Mouse (Mus musculus) retina, postnatal 7 days (tissue): ENCODE measurements around the gene Cdca8.
"Not testable (repeated sequence)": the region's sequence is repeated elsewhere in the genome, so short reads cannot be mapped to it uniquely, and the experiment has no call there.

Experiments
- DNase-seq: peaks from one replicate; pipeline ENCODE4 v3.0.0-alpha.2; 2012; ENCODE audit warnings: low read depth, low spot score

Cdca8 gene

GRCm38 (mm10) chr4:124939211-124939610, at the start of gene Cdca8:
TSS of gene Cdca8 (minus strand) at chr4:124939311.
- not testable (repeated sequence) for DNase-seq

DNA sequence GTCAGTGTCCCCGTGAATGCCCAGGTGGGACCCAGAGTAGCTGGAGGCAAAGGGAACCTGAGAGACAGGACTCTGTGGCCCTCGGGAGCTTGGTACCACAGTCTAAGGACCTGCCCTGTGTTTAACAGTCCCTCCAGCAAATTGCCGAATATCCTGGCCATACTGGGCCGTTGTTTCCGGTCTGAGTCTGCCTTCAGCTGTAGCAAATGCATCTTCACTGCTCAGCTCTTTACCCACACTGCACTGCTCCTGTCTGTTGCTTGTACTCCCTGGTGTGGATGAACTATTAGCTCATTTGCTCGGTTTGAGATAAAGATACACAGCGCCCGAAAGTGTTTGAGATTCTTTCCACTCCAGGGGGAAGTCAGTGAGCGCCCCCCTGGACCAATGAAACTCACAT, 49.3 kb upstream of the Cdca8 start:
- DNase-seq, result no peak

DNA sequence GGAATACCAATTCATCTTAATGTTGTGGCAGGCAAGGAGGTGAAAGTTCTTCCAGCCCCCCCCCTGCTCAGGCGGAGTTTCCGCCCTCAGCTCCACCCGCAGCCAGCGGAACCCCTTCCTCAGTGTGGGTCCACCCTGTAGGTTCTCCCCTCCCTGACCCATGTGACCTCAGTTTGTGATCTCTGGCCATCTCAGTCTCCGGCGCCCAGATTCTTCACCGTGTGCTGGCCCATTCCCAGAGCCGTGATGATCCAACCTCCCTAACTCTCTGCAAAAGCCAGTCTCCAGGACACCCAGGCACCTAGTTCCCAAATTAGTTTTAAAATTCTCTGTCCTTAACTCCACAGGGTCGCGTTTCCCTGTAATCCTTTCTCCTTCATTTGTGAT, 48.6 kb upstream of the Cdca8 start:
- no peak for DNase-seq

DNA sequence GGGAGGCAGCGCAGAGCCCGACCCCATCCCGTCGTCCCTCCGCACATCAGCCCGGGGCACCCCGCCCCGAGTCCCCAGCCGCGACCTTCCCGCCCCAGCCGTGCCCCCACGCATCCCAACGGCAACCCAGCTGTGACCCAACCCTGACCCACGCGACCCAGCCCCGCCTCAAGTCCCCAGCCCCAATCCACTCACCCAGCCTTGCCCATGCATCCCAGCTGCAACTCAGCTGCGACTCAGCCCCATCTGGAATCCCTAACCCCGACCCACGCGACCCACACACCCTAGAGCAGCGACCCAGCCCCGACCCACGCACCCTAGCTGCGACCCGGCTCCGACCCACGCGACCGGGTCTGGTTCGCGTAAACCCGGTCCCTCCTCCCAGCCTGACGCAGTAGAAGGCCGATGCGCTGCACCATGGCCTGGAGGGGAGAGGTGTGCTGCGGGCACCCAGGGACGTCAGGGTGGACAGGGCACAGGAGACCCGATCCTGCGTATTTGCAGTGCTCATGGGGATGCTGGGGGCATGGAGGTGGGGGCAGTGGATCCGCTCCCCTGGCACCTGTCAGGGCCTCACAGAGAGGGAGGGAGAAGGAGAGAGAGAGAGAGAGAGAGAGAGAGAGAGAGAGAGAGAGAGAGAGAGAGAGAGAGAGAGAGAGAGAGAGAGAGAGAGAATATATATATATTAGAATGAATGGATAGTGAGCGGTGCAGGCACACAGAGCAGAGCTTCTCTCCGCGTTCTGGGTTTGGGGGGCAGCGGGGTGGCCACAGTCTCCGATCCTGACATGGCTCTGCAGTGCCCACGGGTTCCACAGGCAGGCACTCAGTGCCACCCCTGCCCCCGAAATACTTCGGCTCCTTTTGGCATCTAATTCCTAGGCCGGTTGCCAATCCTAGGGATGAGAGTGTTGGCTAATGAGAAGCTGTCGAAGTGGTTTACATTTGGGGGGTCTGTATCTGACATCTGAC, 47.9 kb upstream of the Cdca8 start:
- no peak for DNase-seq

DNA sequence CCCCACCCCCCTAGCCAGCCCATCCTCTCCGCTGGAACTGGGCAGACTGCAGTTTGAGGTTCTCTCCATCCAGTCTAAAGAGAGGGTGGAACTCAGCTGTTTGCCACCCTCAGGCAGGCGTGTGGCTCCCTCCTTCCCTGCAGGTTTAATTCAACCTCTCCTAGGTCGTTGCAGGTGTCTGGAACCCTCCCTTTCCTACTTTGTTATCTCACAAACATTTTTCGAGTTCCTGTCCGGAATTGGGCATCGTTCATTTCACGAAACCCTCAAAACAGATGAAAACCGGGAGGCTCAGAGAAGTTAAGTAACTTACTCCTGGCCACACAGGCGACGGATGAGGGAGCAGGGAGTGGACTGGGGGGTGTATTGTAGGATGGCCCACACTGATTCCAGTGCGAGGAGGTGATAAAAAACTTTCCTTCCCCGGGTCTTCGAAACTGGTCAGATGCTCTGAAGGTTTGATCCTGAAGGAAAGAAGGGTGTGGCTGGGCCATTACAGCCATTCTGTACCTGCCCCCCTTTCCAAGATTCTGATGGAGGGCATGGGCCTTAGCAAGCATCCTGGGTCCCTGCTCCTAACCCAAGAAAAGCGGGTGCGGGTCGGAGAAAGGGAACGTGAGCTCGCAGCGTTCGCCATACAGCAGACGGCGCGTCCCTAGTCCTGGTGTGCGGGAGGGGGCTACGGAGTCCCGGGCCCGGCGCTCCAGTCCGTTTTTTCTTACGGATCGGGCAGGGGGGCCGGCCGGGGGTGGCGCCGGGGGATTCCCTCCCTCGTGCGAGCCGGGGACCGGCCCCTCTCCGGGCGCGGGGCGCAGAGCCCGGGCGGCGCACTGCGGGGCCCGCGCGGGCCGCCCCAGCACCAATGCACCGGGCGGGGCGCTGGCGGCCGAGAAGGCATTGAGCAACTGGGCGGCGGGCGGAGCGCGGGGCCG, 46.8 kb upstream of the Cdca8 start, which contains the start of gene Rspo1:
Gene Rspo1 (plus strand): TSS at position 760 of the 932 bp plus-strand sequence.
- no peak for DNase-seq

DNA sequence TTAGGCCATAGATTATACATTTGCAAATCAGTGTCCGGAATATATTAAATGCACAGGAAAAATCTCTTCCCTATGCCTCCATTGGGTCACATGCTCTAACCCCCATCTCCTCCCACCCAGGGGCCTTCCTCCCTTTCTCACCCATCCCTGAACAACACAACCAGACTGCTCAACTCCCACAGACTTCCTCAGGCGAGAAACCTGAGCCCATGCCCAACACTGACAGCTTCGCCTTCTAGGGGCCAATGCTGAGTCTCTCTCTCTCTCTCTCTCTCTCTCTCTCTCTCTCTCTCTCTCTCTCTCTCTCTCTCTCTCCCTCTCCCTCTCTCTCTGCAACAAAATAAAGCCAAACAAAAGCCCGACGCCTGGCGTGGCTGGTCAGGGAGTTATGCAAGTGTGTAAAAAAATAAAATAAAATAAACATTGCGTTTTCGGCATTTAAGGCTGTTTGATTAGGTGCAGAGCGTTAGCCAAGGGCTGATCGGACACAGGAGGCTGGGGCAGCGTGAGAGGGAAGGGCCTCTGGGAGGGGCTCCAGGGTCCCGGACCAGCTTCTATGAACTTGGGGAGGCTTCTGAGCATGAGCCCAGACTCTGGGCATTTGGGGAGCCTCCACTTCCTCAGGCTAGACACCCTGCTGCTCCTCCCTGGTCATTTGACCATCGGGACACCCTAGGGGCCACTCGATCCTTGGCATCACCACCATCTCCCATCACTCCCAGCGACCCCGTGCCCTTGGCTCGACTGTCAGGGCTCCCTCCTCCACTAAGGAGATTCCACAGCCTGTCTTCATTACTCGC, 46.0 kb upstream of the Cdca8 start:
- no peak for DNase-seq

DNA sequence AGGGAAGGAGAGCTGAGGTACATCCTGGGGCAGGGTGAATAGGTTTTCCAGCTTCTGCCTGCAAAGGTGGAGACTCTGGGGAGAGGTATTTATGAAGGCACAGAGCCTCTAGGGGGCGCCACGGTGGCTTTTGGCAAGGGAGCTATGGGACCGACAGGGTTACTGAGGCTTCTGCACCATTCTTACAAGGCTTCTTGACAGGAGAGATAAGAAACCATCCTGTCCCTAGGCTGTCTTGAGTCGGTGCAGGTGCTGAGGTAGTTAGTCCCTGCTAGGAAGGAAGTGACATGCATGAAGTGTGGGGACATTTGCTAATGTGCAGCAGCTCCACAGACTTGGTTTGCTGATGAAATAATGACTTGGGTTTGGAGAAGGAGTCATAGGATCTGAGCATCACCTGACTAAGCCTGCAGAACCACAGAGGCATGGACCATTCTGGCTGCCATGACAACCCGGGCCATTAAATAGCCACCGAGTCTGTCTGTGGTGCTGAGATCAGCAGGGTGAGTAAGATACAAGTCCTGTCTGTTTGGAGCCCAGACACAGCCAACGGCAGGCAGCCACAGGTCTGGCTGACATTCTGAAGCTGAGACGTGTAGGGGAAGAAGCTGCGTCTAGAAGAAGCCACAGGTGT, 44.9 kb upstream of the Cdca8 start:
- DNase-seq, result no peak

GRCm38 (mm10) chr4:124978201-124978600, 39.1 kb upstream of the Cdca8 start:
- DNase-seq, result no peak

GRCm38 (mm10) chr4:124973296-124973695, 34.2 kb upstream of the Cdca8 start:
- DNase-seq, result no peak

DNA sequence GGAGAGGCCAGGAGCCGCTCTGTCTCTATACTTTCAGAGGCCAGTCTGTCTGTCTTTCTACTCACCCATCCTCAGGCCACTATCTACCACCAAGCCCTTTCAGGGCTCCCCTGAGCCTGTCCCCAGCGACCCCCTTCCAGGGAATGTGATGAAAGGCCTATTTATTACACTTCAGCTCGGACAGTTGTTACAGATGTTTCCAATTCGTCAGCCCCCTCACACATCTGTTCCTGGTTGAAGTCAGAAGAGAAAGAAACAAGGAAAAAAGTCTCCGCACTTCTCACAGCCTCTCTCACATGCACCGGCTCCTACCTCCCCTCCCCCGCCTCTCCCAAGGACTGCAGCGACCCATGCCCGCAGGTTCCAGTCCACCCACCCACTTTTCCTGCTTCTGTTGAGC, 33.2 kb upstream of the Cdca8 start:
- DNase-seq, result no peak

GRCm38 (mm10) chr4:124971094-124971493, 32.0 kb upstream of the Cdca8 start:
- DNase-seq, result no peak

- no peak for DNase-seq
Observed at GRCm38 (mm10) chr4:124970677-124971076, 31.6 kb upstream of the Cdca8 start.

GRCm38 (mm10) chr4:124970194-124970593, 31.1 kb upstream of the Cdca8 start:
- no peak for DNase-seq

- no peak for DNase-seq
Observed at GRCm38 (mm10) chr4:124969219-124969848, 30.2 kb upstream of the Cdca8 start.

GRCm38 (mm10) chr4:124968711-124969110, 29.6 kb upstream of the Cdca8 start:
- no peak for DNase-seq

GRCm38 (mm10) chr4:124964912-124965599, 25.9 kb upstream of the Cdca8 start:
- DNase-seq, result no peak

DNA sequence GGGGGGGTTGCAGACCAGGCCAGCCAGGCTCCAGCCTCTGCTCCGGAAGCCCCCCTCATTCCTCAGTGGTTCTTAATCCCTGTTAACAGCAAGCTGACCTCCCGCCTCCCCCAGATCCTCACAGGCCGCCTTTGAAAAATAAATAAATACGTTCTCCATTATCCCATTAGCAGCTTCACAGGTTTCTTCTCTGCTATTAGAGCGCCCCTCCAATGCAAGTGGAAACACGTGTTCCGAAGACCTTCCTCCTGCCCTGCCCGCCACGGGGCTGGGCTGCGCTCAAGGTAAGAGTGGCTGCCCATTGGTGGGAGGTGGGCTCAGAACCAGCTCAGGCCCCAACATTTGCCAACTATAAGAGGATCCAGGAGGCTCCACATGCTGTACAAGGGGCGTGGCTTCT, 23.5 kb upstream of the Cdca8 start:
- DNase-seq, result no peak

DNA sequence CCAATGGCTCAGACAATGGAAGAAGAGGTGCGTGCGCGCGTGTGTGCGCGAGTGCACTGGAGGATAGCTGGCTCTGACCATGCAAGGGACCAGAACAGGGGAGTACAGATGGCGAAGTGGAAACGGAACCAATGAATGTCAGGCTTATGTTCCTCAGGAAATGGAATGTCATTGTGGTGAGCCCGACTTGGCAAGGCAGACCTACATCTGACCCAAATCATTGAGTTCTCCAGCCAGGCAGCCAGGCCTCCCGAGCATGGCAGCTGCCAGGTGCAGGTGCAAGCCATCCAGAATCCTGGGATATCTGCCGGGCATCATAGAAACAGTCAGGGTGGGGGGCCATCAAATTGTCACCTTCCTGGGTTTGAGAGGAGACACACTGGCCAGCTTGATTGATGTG, 21.8 kb upstream of the Cdca8 start:
- no peak for DNase-seq

DNA sequence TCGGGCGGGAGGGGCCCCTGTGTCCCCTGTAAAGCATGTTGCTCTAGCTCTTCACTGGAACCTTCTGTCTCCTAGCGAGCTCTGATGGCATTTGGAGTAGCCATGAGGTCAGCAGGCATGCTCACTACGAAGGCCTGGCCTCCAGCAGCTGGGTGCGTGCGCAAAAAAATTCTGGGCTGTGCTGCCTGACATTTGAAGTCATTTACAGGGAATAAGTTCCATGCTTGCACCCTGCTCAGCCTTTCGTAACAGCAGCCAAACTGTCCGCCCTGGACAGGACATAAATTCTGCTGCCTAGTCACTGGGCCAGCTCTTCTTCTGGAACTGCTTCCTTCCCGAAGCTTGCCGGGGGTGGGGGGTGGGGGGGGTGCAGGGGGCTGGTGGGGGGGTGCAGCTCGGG, 20.0 kb upstream of the Cdca8 start:
- no peak for DNase-seq

- no peak for DNase-seq
Observed at GRCm38 (mm10) chr4:124957284-124957683, 18.2 kb upstream of the Cdca8 start.
